Mouse (Mus musculus) C2C12 (cell line): ENCODE measurements at regions not wholly inside any gene's neighbourhood (a gene's known extent, or its start where the extent isn't known, plus 50 kb on each side); places are given as distances from the start of the nearest gene placed in this dataset.
A peak's percentile ranks its signal among the peaks of the same experiment; 100 is the strongest.
"Not testable (repeated sequence)": the region's sequence is repeated elsewhere in the genome, so short reads cannot be mapped to it uniquely, and the experiment has no call there.

Experiments used
- H3K27me3 ChIP-seq: one replicate; pipeline ENCODE4 v1.6.1; 2011; ENCODE audit not compliant: control insufficient read depth, insufficient read depth, insufficient read length
- H3K36me3 ChIP-seq: one replicate; pipeline ENCODE4 v1.6.1; 2011; ENCODE audit not compliant: control insufficient read depth, insufficient read depth
- H3K4me3 ChIP-seq: one replicate; pipeline ENCODE4 v1.5.1; 2011; ENCODE audit warnings: mild to moderate bottlenecking, control low read depth; ENCODE audit not compliant: poor library complexity, insufficient read depth, severe bottlenecking
- H3K79me2 ChIP-seq: one replicate; pipeline ENCODE4 v1.6.1; 2011; ENCODE audit not compliant: control insufficient read depth, insufficient read depth
- H3K79me3 ChIP-seq: one replicate; pipeline ENCODE4 v1.6.1; 2011; ENCODE audit warnings: low read depth, control low read depth
- H3ac ChIP-seq: one replicate; pipeline ENCODE3; 2011; ENCODE audit warnings: low read depth; ENCODE audit not compliant: control insufficient read depth, insufficient read length

GRCm38 (mm10) chr6:47745856-47746255, 67.4 kb downstream of the Pdia4 start:
- not testable (repeated sequence) for H3ac ChIP-seq, H3K4me3 ChIP-seq, H3K79me3 ChIP-seq, H3K36me3 ChIP-seq, H3K27me3 ChIP-seq, H3K79me2 ChIP-seq

GRCm38 (mm10) chr6:47743856-47744255, 69.4 kb downstream of the Pdia4 start:
- H3ac ChIP-seq, H3K79me3 ChIP-seq, H3K79me2 ChIP-seq, H3K4me3 ChIP-seq, H3K36me3 ChIP-seq, H3K27me3 ChIP-seq: not testable (repeated sequence)

- not testable (repeated sequence) for H3K79me2 ChIP-seq, H3K36me3 ChIP-seq, H3K79me3 ChIP-seq, H3K27me3 ChIP-seq, H3ac ChIP-seq
- peak overlapping the region; percentile 23 for H3K4me3 ChIP-seq
Observed at GRCm38 (mm10) chr6:47740216-47740615, 73.0 kb downstream of the Pdia4 start.

- H3K27me3 ChIP-seq, H3K79me3 ChIP-seq, H3K4me3 ChIP-seq, H3K36me3 ChIP-seq, H3K79me2 ChIP-seq, H3ac ChIP-seq: not testable (repeated sequence)
Observed at GRCm38 (mm10) chr6:47739696-47740095, 73.5 kb downstream of the Pdia4 start.

- not testable (repeated sequence) for H3K79me2 ChIP-seq, H3K79me3 ChIP-seq, H3ac ChIP-seq, H3K36me3 ChIP-seq, H3K27me3 ChIP-seq, H3K4me3 ChIP-seq
Observed at GRCm38 (mm10) chr6:47737972-47738371, 75.3 kb downstream of the Pdia4 start.
